Mouse (Mus musculus): ENCODE measurements around the gene B3gnt6.

Gene B3gnt6

GRCm38 (mm10) chr7:98177071-98177485 is 22.2 kb downstream of the B3gnt6 start:
- no peak for DNase-seq (ENCODE audit: low spot score)

- DNase-seq (ENCODE audit: low spot score): no peak
These were observed 22.8 kb downstream of the B3gnt6 start for GRCm38 (mm10) chr7:98176322-98177070.

GRCm38 (mm10) chr7:98174883-98175755 is 24.2 kb downstream of the B3gnt6 start:
- no peak for DNase-seq (ENCODE audit: low spot score)

GRCm38 (mm10) chr7:98173408-98173807 is 25.9 kb downstream of the B3gnt6 start:
- DNase-seq (ENCODE audit: low spot score): no peak

GRCm38 (mm10) chr7:98172661-98173060 is 26.6 kb downstream of the B3gnt6 start:
- no peak for DNase-seq (ENCODE audit: low spot score)

- peak; percentile 85 for DNase-seq (ENCODE audit: low spot score)
These were observed 27.9 kb downstream of the B3gnt6 start for GRCm38 (mm10) chr7:98171141-98172073.

- DNase-seq (ENCODE audit: low spot score): peak; percentile 84
These were observed 34.2 kb downstream of the B3gnt6 start for GRCm38 (mm10) chr7:98164999-98165528.

GRCm38 (mm10) chr7:98164382-98164998 is 34.8 kb downstream of the B3gnt6 start:
- DNase-seq (ENCODE audit: low spot score): no peak

- DNase-seq (ENCODE audit: low spot score): peak; percentile 81
These were observed 35.6 kb downstream of the B3gnt6 start for GRCm38 (mm10) chr7:98163700-98164099.

GRCm38 (mm10) chr7:98162239-98162638 is 37.0 kb downstream of the B3gnt6 start:
- DNase-seq (ENCODE audit: low spot score): peak; percentile 65

GRCm38 (mm10) chr7:98160041-98160740 is 39.1 kb downstream of the B3gnt6 start:
- DNase-seq (ENCODE audit: low spot score): peak; percentile 68

GRCm38 (mm10) chr7:98158481-98158880 is 40.8 kb downstream of the B3gnt6 start:
- DNase-seq (ENCODE audit: low spot score): peak; percentile 91

GRCm38 (mm10) chr7:98157636-98158332 is 41.5 kb downstream of the B3gnt6 start:
- DNase-seq (ENCODE audit: low spot score): no peak

GRCm38 (mm10) chr7:98156280-98156665 is 43.0 kb downstream of the B3gnt6 start:
- DNase-seq (ENCODE audit: low spot score): no peak

GRCm38 (mm10) chr7:98155546-98156279 is 43.6 kb downstream of the B3gnt6 start:
- DNase-seq (ENCODE audit: low spot score): peak; percentile 75

- DNase-seq (ENCODE audit: low spot score): no peak
These were observed 45.4 kb downstream of the B3gnt6 start for GRCm38 (mm10) chr7:98153892-98154291.

- DNase-seq (ENCODE audit: low spot score): no peak
These were observed 45.9 kb downstream of the B3gnt6 start for GRCm38 (mm10) chr7:98153345-98153744.

GRCm38 (mm10) chr7:98152400-98152799 is 46.9 kb downstream of the B3gnt6 start:
- DNase-seq (ENCODE audit: low spot score): no peak

- no peak for DNase-seq (ENCODE audit: low spot score)
These were observed 48.8 kb downstream of the B3gnt6 start for GRCm38 (mm10) chr7:98150525-98150924.

Data from urinary bladder, postnatal 14 days (tissue).